Mouse (Mus musculus) heart, postnatal 0 days (tissue): ENCODE results near the gene Ly75.

Experiments used
- CTCF ChIP-seq: IDR thresholded peaks from 2 replicates; pipeline ENCODE4 v1.5.1; 2016; ENCODE audit warnings: antibody characterized with exemption, control low read depth, low read depth
- EP300 ChIP-seq: IDR thresholded peaks from 2 replicates; pipeline ENCODE4 v1.6.1; 2016; ENCODE audit warnings: antibody characterized with exemption, low read depth

DNA sequence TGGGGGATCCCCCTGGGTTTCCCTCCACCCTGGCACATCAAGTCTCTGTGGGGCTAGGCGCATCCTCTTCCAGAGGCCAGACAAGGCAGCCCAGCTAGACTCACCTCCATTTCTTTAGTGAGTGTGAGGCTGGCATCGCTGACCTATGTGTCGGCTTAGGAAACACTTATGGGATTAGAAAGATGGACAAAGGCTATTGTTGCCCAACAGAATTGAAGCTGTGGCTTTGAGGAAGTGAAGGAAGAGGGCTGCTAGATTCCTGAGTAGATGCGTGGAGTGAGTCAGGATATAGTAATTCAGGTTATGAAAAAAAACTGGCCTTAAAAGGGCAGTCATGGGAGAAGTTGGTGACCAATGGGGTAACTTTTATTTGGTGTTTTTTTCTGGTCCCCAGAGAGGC is 13.6 kb downstream of the Ly75 start:
- TF ChIP-seq CTCF (no peak), EP300 (no peak)
